Mouse (Mus musculus) small intestine, adult 2 months (tissue): ENCODE measurements around the gene Ide.

Source experiments
- CTCF ChIP-seq: fragments of 200-500 bp; IDR thresholded peaks from 2 replicates; pipeline ENCODE4 v1.5.1; 2012; ENCODE audit warnings: low read depth, mild to moderate bottlenecking, control low read depth, inconsistent platforms, low read length, moderate library complexity, mixed read lengths; ENCODE audit not compliant: insufficient replicate concordance, insufficient read length; ENCODE audit errors: extremely low read depth
- POLR2A ChIP-seq: fragments of 200-500 bp; IDR thresholded peaks from 2 replicates; pipeline ENCODE4 v1.6.1; 2012; ENCODE audit warnings: low read depth, mild to moderate bottlenecking, control low read depth, inconsistent platforms, low read length, moderate library complexity

DNA sequence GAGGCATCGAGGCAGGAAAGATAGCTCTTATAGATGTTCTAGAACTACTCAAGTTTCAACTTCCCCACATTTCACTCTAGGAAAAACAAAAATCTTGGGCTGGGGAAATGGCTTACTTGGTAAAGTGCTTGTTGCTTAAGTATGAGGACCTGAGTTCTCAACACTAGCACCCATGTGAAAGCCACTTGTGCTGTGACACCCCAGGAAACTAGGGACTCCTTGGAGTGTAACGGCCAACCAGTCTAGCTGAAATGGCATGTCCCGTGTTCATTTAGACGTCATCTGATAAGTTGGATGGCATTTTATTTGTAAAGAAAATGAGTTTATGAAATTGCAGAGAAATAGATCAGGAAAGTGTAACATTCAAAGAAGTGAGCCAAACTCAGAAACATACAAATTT is 32.3 kb upstream of the Ide start:
- no peak for TF ChIP-seq POLR2A
- no peak for TF ChIP-seq CTCF
